Mouse (Mus musculus) lung, embryonic 14.5 days (tissue): ENCODE results near the gene Cdkl2. TPM values are rescaled to one million over a fixed set of nuclear protein-coding genes. Genes with fewer than 3 reads are reported as not detected.

Experiments used
- ATAC-seq: fragments of 200-750 bp; cut with Nextera tagmentation; 2 replicates; pipeline ENCODE4 v1.8.0; 2017; ENCODE audit warnings: mild to moderate bottlenecking, moderate TSS enrichment, moderate library complexity; ENCODE audit not compliant: insufficient read depth
- DNase-seq: peaks from one replicate; pipeline ENCODE4 v3.0.0-alpha.2; 2015
- H3K27ac ChIP-seq: fragments of 300-500 bp; sonication (generic); 2 replicates; pipeline ENCODE4 v1.5.1; 2014; ENCODE audit warnings: low read depth, mild to moderate bottlenecking, moderate library complexity
- H3K27me3 ChIP-seq: fragments of 300-500 bp; sonication (generic); 2 replicates; pipeline ENCODE4 v1.6.1; 2014; ENCODE audit warnings: low read length, control low read depth; ENCODE audit not compliant: insufficient read depth
- H3K36me3 ChIP-seq: fragments of 300-500 bp; sonication (generic); 2 replicates; pipeline ENCODE4 v1.6.1; 2014; ENCODE audit warnings: control low read depth; ENCODE audit not compliant: insufficient read depth
- H3K4me1 ChIP-seq: fragments of 300-500 bp; sonication (generic); 2 replicates; pipeline ENCODE4 v1.6.1; 2014; ENCODE audit warnings: antibody characterized with exemption, control low read depth; ENCODE audit not compliant: insufficient read depth
- H3K4me2 ChIP-seq: fragments of 300-500 bp; sonication (generic); 2 replicates; pipeline ENCODE4 v1.6.1; 2014; ENCODE audit warnings: mild to moderate bottlenecking
- H3K4me3 ChIP-seq: fragments of 300-500 bp; sonication (generic); 2 replicates; pipeline ENCODE4 v1.5.1; 2014; ENCODE audit warnings: low read depth, low read length
- H3K9ac ChIP-seq: fragments of 300-500 bp; sonication (generic); 2 replicates; pipeline ENCODE4 v1.6.1; 2014
- H3K9me3 ChIP-seq: fragments of 300-500 bp; sonication (generic); 2 replicates; pipeline ENCODE4 v1.6.1; 2016; ENCODE audit warnings: low read depth, low read length, control low read depth
- CTCF ChIP-seq: IDR thresholded peaks from 2 replicates; pipeline ENCODE4 v1.5.1; 2016; ENCODE audit warnings: antibody characterized with exemption, low read depth
- WGBS: fragments of 180-500 bp; shearing (Covaris S2); extraction: QIAGEN DNeasy Blood & Tissue Kit; methylation state at CpG from one replicate; pipeline ENCODE4 v1.1.7; 2014; 5-methylcytosine and 5-hydroxymethylcytosine counted together
- polyA plus RNA-seq: library from polyadenylated mRNA; unstranded; fragments of >200 nt; fragmentation: Nextera tagmentation; extraction: Ambion mirVana; gene quantifications from 2 replicates; pipeline ENCODE4 v1.2.1, GENCODE M21; 2014

Gene Cdkl2
- 1.5 and 1.6 TPM in 2 replicates for polyA plus RNA-seq

GRCm38 (mm10) chr5:92043783-92044182, at the start of gene Cdkl2:
Gene Cdkl2 (minus strand): TSS chr5:92043883.
- H3K9me3 ChIP-seq = no peaks in the 10 kb centered on the region
- TF ChIP-seq CTCF = no peak
- H3K4me1 ChIP-seq = no peaks in the 10 kb centered on the region
- DNase-seq (no peak), ATAC-seq (no peak)
- H3K27ac ChIP-seq = no peak within 1 kb of the TSS
- H3K36me3 ChIP-seq = no peaks in the 10 kb centered on the region
- WGBS = 64% methylated on average over 4 of the region's 4 CpGs
- H3K4me3 ChIP-seq = peak within 1 kb of the TSS; percentile 70
- H3K27me3 ChIP-seq = peaks cover 5% of the 10 kb centered on the region; the same call in 1 of the 2 replicates
- H3K9ac ChIP-seq = peak within 1 kb of the TSS; percentile 61
- H3K4me2 ChIP-seq = peak within 1 kb of the TSS; percentile 95

- Histone ChIP-seq H3K4me1 (no peaks in the 10 kb centered on the region), H3K4me3 (no peak overlapping the region), H3K27ac (no peak overlapping the region), H3K9me3 (no peaks in the 10 kb centered on the region), H3K36me3 (no peaks in the 10 kb centered on the region), H3K9ac (no peak overlapping the region), H3K4me2 (no peak overlapping the region), H3K27me3 (no peaks in the 10 kb centered on the region)
- 86% methylated on average over 4 of the region's 4 CpGs for WGBS
- TF ChIP-seq CTCF = no peak
- no peak for DNase-seq
- ATAC-seq = no peak
Observed at GRCm38 (mm10) chr5:92087469-92087868, 43.8 kb upstream of the Cdkl2 start.

GRCm38 (mm10) chr5:92085821-92086550, 42.3 kb upstream of the Cdkl2 start:
- TF ChIP-seq CTCF = no peak
- Histone ChIP-seq H3K4me3 (no peak overlapping the region), H3K27ac (no peak overlapping the region), H3K9ac (no peak overlapping the region), H3K9me3 (no peaks in the 10 kb centered on the region), H3K4me2 (no peak overlapping the region), H3K27me3 (no peaks in the 10 kb centered on the region), H3K4me1 (peaks cover 11% of the 10 kb centered on the region; the same call in 1 of the 2 replicates), H3K36me3 (no peaks in the 10 kb centered on the region)
- ATAC-seq (no peak), DNase-seq (no peak)
- 84% methylated on average over 7 of the region's 7 CpGs for WGBS

GRCm38 (mm10) chr5:92085246-92085645, 41.6 kb upstream of the Cdkl2 start:
- H3K9ac ChIP-seq = no peak overlapping the region
- no peak for TF ChIP-seq CTCF
- no peak overlapping the region for H3K27ac ChIP-seq
- H3K4me2 ChIP-seq = no peak overlapping the region
- 65% methylated on average over 4 of the region's 4 CpGs for WGBS
- no peaks in the 10 kb centered on the region for H3K27me3 ChIP-seq
- ATAC-seq = no peak
- H3K4me1 ChIP-seq = peaks cover 11% of the 10 kb centered on the region; the same call in 1 of the 2 replicates
- no peak overlapping the region for H3K4me3 ChIP-seq
- no peaks in the 10 kb centered on the region for H3K36me3 ChIP-seq
- no peaks in the 10 kb centered on the region for H3K9me3 ChIP-seq
- DNase-seq = no peak

GRCm38 (mm10) chr5:92083417-92084038, 39.8 kb upstream of the Cdkl2 start, which contains the start of gene G3bp2:
Gene G3bp2 (minus strand): TSS chr5:92083719.
- Histone ChIP-seq H3K36me3 (no peaks in the 10 kb centered on the region), H3K27me3 (no peaks in the 10 kb centered on the region), H3K4me1 (peaks cover 11% of the 10 kb centered on the region; the same call in 1 of the 2 replicates), H3K9me3 (no peaks in the 10 kb centered on the region), H3K4me2 (peak within 1 kb of the TSS; percentile 70), H3K27ac (peak within 1 kb of the TSS; percentile 99), H3K9ac (peak within 1 kb of the TSS; percentile 93), H3K4me3 (peak within 1 kb of the TSS; percentile 97)
- ATAC-seq = peak; percentile 98
- TF ChIP-seq CTCF = no peak
- WGBS = under 1% methylated on average over 65 of the region's 65 CpGs
- DNase-seq = peak; percentile 99

GRCm38 (mm10) chr5:92082821-92083401, 39.2 kb upstream of the Cdkl2 start:
- ATAC-seq (no peak; the same call in 1 of the 2 replicates), DNase-seq (peak; percentile 76)
- no peaks in the 10 kb centered on the region for H3K9me3 ChIP-seq
- H3K9ac ChIP-seq = peak overlapping the region; percentile 93
- TF ChIP-seq CTCF = no peak
- H3K36me3 ChIP-seq = no peaks in the 10 kb centered on the region
- H3K4me1 ChIP-seq = peaks cover 11% of the 10 kb centered on the region; the same call in 1 of the 2 replicates
- peak overlapping the region; percentile 99 for H3K27ac ChIP-seq
- WGBS = 1% methylated on average over 55 of the region's 55 CpGs
- H3K4me3 ChIP-seq = peak overlapping the region; percentile 97
- H3K4me2 ChIP-seq = peak overlapping the region; percentile 70
- no peaks in the 10 kb centered on the region for H3K27me3 ChIP-seq

- H3K4me2 ChIP-seq = peak overlapping the region; percentile 70
- H3K9me3 ChIP-seq = no peaks in the 10 kb centered on the region
- no peak for DNase-seq
- 57% methylated on average over 3 of the region's 3 CpGs for WGBS
- no peak for ATAC-seq
- no peak for TF ChIP-seq CTCF
- H3K9ac ChIP-seq = peak overlapping the region; percentile 93; the same call in 1 of the 2 replicates
- H3K27me3 ChIP-seq = no peaks in the 10 kb centered on the region
- peak overlapping the region; percentile 97 for H3K4me3 ChIP-seq
- H3K27ac ChIP-seq = 0 out of 2 replicates have a peak overlapping the region, but pooled peaks have one; percentile 27
- no peaks in the 10 kb centered on the region for H3K36me3 ChIP-seq
- H3K4me1 ChIP-seq = peaks cover 11% of the 10 kb centered on the region; the same call in 1 of the 2 replicates
Observed at GRCm38 (mm10) chr5:92081326-92081725, 37.6 kb upstream of the Cdkl2 start.
